Mouse (Mus musculus): ENCODE measurements at regions not wholly inside any gene's neighbourhood (a gene's known extent, or its start where the extent isn't known, plus 50 kb on each side); places are given as distances from the start of the nearest gene placed in this dataset.
A peak's percentile ranks its signal among the peaks of the same experiment; 100 is the strongest.

GRCm38 (mm10) chr2:94248948-94249347 lies 91.2 kb upstream of the Hsd17b12 start:
- DNase-seq (ENCODE audit: low spot score), result no peak

DNA sequence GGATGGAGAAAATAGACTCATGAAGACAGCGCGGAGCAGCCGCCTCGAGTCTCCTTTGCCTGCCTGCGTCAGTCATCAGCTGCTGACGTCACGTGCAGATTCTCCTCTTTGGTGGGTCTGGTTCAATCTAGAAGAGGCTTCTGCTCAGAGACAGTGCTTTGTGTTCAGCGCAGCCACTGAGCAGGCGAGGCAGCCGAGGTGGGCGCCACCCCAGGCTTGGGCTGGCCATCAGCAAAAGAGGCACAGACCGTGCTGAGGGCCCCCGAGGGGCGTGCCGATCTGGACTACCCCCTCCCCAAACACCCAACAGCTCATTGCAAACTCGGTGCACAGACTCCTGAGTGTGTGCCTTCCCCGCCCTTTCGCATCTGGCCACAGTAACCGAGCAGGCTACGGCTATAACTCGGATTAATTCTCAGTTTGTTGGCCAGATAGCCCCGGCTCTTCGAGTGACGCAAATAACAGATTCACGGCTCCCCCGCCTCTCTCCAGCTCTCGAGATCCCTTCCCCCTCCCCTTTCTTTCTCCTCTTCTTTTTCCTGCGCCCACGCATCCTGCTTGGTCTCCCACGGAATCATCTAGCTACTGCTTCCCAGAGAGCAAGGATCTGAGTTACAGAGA lies 89.2 kb upstream of the Hsd17b12 start:
- DNase-seq (ENCODE audit: low spot score), result no peak

GRCm38 (mm10) chr2:94246180-94246611 lies 88.4 kb upstream of the Hsd17b12 start:
- DNase-seq (ENCODE audit: low spot score), result no peak

DNA sequence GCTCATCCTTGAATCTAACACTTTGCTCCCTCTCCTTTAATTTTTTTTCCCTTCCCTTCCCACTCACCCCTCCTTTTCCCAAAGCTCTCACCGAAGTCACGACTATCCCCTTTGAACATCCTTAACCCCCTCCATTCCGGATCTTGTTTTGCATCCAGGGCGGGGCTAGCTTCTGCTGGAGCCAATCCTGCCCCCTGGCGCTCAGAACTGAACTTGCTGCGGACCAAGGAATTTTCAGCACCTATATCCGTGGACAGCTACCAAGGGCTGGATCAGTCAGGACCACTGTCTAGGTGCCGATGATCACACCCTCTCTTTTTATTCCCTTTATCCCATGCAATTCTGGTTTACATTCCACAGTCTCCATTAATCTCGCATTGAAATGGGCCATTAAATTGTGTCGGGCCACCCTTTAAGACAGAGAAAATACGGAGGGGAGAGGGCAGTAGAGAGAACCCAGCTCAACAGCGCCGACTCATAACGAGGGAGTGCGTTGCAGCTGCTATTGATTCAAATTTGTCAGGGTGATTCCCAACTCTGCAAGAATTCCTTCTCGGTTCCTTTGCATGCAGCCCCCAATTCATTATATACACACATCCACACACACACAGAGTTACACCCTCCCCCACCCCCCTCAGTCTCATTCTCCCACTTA lies 87.7 kb upstream of the Hsd17b12 start:
- DNase-seq (ENCODE audit: low spot score), result peak; percentile 59

DNA sequence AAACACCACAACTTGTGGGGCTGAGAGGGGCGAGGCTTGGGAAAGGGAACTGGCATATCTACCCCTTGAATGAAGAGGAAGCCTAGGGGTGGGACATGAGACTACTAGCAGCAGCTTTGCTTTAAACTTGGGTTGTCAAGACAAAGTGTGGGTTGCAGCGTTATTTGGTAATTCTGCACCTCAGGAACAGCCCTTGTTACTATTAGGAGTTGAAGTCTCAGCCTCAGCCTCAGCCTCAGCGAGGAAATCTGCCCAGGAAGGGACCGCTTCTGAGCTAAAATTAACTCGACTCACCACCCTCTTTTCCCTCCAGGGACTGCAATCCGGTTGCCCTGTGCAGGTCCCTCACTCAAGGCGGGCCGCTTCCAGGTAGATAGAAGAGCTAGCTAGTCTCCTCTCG lies 86.4 kb upstream of the Hsd17b12 start:
- no peak for DNase-seq (ENCODE audit: low spot score)

GRCm38 (mm10) chr2:94243053-94243916 lies 85.5 kb upstream of the Hsd17b12 start:
- DNase-seq (ENCODE audit: low spot score), result no peak

DNA sequence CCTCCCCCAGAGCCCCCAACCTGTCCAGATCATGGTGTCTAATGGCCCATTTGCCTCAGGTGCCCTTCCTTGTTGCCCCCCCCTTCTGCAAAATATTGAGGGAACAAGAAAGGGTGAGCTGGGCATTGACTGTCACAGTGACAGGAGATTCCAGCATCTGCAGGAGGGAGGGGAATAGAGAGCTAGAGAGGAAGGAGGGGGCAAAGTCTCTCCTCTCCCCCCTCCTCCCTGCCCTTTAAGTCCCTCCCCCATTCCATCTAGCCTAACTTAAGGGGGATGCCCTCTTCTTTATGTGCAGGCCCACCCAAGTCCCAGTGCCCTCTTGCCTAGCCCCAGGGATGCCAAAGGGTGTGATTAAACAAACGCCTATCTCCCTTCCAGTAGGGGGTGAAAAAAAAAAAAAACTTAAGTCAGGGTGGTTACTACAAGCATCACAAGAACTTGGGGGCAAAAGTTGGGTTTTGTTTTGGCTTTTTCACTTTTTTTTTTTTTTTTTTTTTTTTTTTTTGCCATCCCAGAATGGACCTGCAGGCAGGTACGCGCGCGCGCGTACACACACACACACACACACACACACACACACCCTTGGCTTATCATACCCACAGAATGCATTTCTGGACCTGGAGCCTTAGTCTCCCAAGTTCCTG lies 84.8 kb upstream of the Hsd17b12 start:
- DNase-seq (ENCODE audit: low spot score), result no peak

- no peak for DNase-seq (ENCODE audit: low spot score)
Observed at GRCm38 (mm10) chr2:94242051-94242397, 84.3 kb upstream of the Hsd17b12 start.

DNA sequence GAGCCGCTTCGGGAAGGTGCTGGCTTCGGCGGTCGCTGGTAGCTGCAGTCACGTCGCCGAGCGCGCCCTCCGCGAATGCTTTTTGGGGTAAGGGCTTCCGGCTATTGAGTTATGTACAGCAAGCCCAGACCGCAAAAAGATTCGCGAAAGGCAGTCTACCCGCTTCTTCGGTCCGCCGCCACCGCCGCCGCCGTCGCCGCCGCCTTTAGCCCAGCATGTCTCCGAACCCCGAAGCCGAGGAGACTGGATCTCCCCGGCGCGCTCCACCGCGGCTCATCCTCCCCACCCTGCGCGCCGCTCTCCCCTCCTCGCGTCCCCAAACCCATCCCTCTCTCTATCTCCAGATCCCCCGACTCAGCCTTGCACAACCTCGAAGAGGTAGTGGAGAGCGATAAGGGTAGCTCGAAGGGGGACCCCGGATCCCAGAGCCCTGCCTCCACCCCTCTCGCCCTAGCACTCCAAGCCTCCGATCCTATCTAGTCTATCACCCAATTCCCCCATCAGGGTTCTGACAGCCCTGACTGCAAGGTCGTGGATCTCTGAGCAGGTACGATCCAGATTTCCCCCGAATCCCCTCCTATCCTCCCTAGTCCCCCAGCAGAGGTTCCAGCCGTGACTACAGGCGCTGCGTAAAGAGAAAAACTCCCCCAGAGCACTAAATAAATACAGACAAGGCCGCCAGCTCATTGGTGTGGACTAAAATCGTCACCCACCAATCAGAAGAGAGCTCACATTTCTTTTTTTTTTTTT lies 83.7 kb upstream of the Hsd17b12 start:
- DNase-seq (ENCODE audit: low spot score), result no peak

GRCm38 (mm10) chr2:94240411-94240810 lies 82.6 kb upstream of the Hsd17b12 start:
- DNase-seq (ENCODE audit: low spot score), result no peak

- DNase-seq (ENCODE audit: low spot score), result no peak
Observed at GRCm38 (mm10) chr2:94239573-94239972, 81.8 kb upstream of the Hsd17b12 start.

DNA sequence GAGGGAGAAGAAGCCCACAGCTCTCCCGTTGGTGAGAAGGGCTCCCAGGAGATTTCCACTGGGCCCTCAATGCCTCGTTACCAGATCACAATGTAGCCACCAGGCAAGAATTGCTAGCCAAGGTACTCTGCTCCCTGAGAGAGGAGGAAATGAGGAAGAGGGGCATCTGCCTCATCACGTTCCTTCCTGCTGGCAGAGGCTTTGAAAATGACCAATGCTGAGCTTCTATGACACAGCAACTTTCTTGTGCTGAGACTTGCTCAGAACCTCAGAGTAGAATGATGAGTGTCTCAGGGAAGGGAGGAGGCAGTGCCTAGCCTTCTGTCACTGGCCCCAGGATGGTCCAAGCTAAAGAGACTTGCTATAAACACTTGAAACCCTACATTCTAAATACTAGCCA lies 78.7 kb upstream of the Hsd17b12 start:
- no peak for DNase-seq (ENCODE audit: low spot score)

- DNase-seq (ENCODE audit: low spot score), result no peak
Observed at GRCm38 (mm10) chr2:94233597-94233996, 75.8 kb upstream of the Hsd17b12 start.

- no peak for DNase-seq (ENCODE audit: low spot score)
Observed at GRCm38 (mm10) chr2:94219421-94219820, 61.7 kb upstream of the Hsd17b12 start.

DNA sequence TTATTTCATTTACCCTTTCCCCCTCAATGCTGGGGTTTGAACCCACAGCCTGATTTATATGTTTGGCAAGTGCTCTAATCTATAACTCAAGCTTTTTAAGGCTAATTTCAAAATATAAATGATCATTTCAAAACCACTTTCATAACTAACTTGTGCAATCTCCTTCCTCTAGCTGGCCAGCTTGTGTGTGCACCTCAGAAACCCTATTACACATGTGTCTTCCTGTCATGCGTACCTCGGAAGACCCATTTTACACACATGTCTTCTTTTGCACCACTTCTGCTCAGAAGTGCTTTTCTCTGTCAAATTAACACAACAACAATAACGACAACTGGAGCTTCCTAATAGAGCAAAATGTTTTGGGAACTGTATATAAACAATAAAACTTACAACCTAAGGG lies 59.7 kb upstream of the Hsd17b12 start:
- no peak for DNase-seq (ENCODE audit: low spot score)

GRCm38 (mm10) chr2:94215455-94215854 lies 57.7 kb upstream of the Hsd17b12 start:
- DNase-seq (ENCODE audit: low spot score), result no peak

All from c-Kit-positive CD71-positive TER-119-positive erythroid progenitor cells, embryonic 14.5 days (primary cell).